Mouse (Mus musculus): Measurements from ENCODE around the gene Ank2.
A peak's percentile ranks its signal among the peaks of the same experiment; 100 is the strongest.
"Not testable (repeated sequence)": the region's sequence is repeated elsewhere in the genome, so short reads cannot be mapped to it uniquely, and the experiment has no call there.

Gene Ank2

DNA sequence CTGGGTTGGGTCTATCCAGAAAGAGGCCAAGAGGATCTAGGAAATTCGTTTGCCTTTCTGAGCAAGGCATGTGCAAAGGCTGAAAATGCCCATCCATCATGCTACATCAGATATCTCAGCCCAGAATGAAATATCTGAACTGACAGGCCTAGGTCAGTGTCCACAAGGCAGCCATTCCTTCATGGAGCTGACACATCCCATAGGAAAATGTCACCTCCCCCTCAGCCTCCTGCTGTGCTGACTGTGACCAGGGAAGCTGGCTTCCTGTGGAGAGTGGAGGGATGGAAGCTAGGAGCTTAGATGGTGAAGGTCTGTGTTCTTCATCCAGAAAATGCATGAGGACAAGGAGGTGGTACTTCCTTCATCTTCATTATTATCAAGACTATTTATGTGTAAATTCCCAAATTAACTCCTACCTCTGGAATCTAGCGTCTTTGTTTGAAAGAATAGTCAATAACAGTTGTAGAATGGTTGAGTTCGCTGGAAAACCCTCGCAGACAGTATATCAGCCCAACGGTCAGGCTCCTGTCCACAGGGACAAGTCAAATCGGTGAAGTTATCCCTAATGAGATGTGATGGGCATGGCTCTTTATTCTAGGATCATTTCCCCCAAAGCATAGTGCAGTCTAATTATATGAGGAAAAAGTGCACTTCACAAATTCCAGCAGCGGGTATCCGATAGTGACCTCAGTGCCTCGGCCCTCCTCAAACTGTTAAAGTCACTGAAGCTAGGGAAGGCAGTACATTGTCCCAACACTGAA lies 148.4 kb downstream of the Ank2 start:
- DNase-seq: no peak

DNA sequence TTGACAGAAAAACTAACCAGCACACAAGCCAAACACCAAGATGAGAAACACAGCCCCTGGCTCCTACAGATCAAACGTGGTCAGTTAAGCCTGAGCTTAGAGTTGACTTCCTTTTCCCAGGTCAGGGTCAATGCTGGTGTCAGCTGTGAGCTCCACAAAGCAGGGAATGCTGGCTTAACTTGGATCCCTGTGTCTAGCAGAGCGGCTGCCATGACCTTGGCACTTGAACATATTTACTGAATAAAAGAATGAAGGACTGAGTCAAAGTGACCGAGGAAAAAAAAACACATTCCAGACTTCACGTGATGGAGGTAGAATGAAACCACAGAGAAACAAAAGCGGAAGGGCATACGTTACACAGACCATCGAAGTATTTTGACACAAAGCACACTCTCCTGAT lies 150.2 kb downstream of the Ank2 start:
- DNase-seq: no peak

DNA sequence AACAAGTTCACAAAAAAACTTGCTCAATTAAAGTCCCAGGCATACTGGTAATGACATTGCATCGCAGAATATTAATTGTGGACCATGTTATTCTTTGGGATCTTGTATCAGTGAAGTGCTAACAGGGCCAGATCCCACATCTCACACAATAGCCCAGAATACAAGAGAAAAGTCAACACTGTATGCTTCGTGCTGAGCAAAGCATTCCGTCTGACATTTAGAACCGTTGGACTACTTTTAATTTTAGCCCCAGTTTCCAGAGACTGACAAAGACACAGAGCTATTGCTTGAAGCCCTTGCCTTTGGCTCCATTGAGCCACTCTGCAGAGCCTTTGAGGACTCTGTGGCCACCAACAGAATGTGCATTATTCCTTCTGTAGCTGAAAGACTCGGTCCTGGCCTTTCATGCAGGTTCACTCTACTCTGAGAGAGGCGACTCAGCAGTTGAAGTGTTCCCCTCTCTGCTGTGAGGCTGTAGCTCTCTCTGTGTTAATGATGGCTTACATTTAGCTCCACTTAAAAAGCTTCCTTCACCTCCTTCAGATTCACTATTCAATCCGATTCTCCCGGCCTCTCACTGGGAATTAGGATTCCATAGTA lies 153.2 kb downstream of the Ank2 start:
- no peak for DNase-seq

DNA sequence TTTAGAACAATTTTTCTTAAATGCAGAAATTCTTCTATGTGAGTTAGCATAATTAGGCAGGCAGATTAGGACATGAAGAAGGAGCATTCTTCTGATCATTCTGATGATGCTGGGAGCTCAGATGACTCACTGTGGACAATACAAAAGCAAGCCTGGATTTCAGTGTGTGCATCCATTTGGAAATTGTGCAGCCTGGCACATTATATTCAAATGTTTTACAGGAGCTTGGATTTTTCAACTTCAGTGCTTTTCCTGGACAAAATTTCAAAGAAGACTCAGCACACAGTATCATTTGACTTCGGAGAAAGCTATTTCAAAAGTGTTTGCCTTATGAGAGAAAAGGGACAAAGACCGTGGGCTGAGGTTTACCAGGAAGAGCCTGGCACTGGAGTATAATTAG lies 157.8 kb downstream of the Ank2 start:
- no peak for DNase-seq

DNA sequence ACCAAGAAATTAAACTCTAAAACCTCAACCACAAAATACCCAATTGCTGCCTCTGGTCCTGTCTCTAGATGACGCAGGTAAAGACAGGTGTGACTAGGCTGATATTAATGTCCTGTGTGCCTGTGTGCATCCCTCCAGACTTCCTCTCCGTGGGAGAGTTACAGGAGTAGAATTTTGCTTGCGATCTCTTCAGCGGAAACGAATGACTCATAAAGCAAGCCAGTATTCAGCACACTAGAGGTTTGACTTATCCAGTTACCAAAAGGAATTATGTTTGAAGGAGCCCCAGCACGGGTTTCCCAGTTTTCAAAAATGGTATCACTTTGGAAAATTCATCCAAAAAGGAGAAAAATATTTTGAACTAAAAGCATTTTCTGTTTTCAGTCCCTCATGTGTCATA lies 164.3 kb downstream of the Ank2 start:
- no peak for DNase-seq

DNA sequence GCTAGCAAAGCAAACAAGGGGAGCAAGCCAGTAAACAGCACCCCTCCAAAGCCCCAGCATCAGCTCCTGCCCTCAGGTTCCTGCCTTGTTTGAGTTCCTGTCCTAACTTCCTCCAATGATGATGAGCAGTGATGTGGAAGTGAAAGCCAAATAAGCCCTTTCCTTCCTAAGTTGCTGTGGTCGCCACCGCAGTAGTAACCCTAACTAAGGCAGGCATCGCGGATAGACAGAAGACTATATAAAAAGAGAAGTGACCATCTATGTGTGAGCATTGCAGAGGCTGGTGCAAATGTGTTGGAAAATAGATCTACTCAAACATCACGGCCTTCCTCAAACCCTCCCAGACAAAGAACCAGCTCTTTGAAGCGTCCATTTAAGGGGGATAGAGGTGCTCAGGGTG lies 167.6 kb downstream of the Ank2 start:
- no peak for DNase-seq

DNA sequence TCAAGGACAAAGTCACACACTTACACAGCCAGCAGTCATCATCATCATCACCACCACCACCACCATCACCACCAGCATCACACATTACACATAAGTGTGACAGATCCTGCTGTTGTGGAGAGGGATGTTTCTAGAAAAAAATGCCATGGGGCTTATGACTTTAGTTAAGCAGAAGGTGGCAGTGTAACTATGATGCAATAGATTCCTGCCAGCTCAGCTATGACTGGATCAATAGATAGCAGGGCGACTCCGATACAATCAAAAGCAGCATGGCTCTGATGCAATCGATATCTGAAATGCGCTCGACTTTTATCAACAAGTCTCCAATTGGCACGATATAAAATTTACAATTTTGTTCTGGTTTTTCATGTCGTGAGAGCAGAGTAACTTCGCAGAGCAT lies 172.8 kb downstream of the Ank2 start:
- DNase-seq: no peak

DNA sequence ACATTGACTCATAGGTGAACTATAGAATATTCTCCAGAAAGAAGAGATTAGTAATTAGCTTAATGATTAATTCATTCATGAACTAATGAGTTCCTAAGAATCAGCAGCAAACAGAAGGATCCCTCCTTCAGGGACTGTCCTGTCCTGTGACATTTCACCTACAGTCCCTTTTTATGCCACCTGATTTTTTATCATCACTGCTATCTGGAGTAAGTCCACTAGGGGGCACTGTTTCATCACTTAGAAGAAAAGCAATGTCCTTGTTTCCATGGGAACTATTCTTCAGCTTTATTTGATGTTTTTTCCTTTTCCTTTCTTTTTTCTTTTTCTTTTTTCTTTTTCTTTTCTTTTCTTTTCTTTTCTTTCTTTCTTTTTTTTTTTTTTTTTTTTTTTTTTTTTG lies 176.3 kb downstream of the Ank2 start:
- DNase-seq: peak; percentile 14 to 30

DNA sequence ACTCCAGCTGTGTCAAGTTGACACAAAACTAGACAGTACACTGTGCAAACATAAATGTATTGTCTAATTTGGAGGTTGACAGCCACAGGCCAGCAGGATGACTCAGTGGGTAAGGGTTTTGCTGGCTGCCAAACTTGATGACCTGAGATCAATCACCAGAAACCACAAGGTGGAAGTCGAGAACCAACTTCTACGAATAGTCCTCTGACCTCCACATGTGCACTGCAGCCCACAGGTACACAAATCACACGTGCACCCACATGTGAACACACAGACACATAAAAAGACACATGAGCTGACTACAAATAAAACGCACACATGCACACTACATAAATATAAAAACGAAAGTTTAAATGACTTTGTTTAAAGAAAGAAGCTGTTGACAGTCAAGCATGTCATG lies 177.5 kb downstream of the Ank2 start:
- DNase-seq: no peak

DNA sequence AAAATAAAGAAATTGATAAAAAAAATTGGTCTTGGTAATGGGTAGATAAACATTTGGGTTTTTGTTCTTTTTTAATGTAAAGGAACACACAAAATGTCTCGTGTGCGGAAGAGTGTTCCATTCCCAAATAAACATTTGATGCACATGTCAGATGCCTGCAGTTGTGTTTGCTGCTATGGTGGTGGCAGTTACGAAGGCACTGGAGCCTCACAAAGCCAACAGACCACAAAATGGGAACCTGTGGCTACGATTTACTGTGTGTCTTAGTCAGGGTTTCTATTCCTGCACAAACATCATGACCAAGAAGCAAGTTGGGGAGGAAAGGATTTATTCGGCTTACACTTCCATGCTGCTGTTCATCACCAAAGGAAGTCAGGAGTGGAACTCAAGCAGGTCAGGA lies 178.1 kb downstream of the Ank2 start:
- DNase-seq: not testable (repeated sequence)

DNA sequence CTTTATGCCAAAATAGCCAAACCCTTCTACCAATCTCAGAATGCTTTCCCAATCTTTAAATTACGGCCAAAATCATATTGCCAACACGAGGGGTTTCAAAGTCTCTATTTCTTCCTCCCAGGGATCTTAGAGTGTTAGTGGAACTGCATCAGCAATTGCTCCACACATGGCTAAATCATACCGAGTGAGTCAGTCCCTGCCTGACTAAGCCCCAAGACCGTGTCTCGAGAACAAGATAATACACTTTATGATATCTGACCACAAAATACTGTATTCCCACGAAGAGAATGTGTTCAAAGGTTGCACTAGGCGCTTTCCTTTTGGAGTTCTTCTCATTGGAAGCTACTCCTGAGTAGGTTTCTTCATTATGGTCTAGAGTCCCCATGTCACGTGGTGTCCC lies 178.8 kb downstream of the Ank2 start:
- no peak for DNase-seq

DNA sequence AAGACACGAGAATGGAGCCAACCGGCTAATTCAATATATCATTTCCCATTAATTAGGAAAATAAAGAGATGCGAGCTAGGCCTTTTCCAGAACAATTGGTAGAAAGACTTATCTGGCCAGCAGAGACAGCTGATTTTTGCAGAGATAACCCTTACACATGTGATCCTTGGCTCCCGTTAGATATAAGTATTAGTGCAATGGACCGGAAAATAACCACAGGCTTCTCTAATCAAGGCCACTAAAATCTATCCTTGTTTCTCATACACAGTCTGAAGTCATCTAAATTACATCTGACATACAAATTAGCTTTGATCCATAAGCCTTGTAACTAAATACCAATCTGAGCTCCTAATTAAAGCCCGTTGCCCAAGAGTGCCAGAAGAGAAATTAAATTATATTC lies 181.5 kb downstream of the Ank2 start:
- no peak for DNase-seq

DNA sequence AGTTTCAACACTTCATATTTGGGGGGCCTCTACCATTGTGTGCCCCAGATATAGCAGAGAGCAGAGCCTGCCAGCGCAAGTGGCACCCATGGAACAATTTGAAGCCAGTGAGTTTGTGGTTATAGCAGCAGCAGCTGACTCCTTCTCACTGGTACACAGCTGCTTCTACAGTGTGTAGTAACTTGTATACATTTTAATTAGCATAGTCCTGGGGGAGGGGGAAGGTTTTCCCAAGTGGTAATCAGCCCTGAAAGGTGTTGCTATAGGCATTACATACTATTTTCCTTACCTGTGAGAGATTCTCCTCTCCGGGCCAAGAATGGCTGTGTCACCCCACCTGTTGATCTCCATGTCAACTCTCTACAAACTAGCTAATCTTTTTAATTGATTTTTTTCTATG lies 182.4 kb downstream of the Ank2 start:
- no peak for DNase-seq

DNA sequence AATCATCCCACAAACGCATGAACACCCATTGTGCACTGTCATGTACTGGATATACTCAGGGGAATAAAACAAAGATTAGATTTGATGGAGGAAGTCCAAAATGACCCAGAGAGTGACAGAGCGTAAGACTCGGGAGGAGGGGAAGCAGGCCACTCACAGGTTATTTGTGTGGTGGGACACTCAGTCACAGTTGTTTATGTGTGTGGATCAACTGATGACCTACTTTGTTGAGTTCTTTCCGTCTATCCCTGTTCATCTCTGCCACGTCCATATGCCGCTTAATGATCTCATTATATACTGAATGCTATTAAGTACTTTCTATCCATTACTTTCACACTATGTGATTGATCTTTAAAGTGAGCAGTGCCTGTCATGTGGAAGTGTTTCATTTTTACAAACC lies 187.6 kb downstream of the Ank2 start:
- no peak for DNase-seq

DNA sequence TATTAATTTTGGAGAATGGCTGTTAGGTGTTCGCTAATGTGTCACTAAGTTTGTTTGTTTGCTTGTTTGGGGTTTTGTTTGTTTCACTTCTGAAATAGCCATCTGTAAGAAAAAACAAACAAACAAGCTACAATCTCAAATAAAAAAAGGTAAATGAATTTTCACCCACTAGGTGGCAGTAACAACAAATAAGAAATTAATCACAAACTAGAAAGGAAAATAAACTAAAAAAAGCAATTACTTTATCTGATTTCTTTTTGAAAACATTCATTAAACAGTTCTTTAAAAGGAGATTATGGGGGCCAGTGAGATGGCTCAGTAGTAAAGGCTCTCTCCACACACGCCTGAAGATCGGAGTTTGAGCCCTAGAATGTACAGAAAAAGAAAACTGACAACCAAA lies 189.1 kb downstream of the Ank2 start:
- DNase-seq: no peak

DNA sequence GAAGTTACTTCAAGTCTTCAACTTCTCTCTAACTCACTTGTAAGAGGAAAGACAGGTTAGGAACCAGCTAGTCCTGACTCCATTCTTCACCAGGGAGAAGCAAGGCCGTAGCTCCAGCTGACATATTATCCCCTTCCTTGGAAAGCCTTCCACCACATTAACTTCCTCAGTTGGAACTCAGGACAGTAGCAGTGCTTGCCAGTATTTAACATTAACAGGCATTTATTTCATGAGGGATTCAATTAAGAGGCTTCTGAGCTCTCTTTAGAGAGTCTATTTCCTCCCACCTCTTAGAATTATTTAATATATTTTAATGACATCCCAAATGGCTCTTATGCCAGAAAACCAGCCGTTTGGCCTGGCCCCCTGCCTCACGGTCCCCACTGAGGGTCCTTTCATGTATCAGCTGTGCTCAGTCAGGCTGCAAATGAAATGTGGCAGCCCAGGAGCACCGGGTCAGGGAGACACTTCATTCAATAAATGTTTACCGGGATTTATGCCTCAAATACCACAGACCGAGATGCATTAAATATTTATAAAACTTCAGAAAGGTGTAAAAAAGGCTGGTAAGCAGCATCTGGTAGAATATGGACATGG lies 195.1 kb downstream of the Ank2 start:
- DNase-seq: no peak

DNA sequence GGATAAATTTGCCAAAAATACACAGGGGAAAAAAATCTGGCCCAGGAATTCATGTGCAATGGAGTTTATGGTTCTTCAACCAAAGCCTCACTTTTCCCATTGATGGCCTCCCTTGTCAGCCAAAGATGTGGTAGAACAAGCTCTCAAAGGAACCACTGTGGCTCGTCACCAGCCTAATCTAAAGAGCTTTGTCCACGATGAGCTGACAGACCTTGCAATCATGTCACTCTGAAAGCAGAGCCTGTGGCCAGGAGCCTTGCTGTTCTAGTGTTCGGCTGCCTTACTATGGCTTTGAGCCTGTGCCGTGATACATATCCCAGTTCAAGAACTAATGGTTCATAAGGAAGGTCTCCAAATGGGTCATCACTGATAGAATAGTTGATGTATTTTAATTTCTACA lies 196.1 kb downstream of the Ank2 start:
- DNase-seq: no peak

DNA sequence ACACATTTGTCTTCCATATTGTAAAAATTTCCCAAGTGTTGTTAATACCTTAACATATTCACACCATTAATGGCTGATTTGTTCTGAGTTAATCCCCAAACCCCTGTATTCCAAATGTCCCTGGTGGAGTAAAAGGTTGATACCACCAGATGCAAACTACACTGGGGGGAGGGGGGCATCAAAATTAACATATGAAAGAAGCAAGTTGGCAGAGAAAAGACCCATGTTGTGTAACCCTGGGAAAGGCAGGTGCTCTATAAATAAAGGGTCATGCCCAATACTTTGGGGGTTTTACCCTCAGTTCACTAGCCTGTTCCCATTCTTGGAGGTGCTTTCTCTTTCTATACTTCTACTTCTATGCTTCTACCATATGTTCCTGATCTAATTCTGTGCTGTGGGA lies 198.4 kb downstream of the Ank2 start:
- no peak for DNase-seq

DNA sequence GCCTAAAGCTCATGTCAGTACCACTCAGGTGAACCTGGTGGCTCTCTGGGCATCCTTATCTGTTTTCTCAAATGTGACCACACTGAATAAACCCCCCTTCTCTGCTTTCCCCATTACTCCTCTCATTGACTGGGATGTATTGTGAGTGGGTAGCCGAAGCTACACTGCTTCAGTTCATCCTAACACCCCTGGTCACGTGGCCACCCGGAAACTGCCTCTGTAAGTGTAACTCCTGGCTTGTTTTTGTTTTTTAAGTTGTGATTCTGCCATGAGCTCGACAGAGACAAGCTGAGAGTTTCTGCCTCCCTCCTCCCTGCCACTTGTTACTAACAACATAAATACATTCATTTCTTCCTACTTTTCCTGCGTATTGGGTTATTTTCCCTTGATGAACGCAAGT lies 203.2 kb downstream of the Ank2 start:
- no peak for DNase-seq

DNA sequence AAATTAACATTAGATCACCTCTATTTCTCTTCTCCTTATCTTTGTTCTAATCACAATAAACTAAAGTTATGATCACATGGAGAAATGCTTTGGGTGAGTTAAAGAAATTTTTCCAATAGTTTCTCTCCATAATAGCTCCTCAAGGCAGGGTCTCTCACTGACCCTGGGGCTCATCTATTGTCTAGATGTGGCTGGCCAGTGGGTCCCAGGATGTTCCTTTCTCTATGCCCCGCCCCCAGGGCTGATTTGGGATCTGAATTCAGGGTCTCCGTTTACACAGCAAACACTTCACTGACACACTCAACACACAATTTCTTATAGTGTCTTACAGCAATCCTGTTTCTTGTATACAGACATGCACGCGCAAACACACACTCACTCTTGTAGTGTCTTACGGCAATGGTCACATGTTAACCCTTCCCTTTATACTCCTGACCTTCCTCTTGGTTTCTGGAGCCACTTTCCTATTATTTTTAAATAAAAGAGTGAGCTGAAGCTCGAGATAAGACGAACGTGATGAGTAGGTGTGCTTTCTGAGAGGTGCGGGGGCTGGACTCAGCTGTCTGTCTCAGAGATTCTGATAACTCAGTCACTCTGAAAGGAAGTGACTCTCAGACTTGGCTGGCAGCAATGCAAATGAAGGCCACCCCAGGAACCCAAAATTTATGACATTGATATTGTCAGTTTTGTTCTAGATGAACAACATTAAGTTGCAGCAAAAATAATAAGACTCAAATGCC lies 204.4 kb downstream of the Ank2 start:
- no peak for DNase-seq

DNA sequence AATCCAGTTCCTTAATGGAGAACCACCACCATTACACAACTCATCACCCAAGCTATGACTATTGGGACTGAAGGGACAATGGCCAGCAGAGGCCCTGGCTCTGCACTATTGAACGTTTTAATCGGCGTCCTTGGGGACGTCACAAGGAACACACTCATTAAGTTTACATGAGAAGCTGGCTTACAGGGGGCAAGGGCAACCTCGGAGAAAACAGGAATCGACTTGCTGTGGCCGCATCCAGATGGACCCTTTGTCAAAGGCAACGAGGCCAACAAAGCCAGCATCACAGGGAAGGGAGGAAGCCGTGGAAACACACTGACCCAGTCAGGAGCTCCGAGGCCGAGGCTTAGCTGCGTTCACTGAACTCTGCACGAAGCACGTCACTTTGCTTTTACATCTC lies 205.1 kb downstream of the Ank2 start:
- DNase-seq: no peak

DNA sequence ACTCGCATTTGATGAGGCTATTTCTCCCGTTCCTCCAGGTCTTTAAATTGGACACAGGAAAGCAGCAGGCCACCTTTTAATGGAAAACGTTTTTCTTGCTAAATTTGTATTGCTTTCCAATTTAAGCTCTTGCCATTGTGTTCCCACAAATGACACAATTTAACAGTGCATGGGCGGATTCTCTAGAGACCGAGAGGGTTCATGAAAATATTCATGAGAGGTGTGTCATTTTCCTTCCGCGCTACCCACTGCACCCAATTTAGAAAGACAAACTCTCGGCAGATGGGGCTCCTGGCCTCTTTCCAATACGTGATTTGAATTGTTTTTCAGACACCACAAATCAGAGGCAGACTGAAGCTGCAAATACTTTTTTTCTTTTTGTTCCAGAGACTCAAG lies 205.7 kb downstream of the Ank2 start:
- no peak for DNase-seq

DNA sequence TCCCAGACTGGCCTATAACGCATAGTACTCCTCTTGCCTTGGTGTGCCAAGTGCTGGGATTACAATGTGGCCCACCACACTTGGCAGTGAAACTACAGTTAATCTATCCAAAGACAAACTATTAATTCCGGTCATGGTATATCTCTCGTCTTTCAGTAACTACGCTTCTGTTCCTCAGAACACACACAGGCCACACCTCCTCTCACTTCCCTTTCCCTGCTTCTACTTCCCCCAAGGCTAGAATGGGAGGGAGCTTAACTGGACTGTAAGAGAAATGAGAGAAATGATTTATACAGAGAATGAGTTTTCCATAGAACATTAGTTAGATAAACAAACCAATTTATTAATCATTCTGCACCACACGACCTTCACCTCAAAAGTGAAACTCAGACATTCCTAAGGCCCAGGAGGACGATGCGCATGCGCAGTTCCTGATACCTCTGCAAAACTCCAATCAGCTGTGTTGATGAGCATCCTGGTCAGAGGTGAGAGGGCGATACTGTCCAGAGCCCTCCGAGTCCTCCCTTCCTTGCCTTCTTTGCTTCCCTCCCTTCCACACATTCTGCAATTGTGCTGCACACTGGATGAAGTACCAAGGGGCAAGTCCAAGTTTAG lies 206.2 kb downstream of the Ank2 start:
- DNase-seq: no peak

DNA sequence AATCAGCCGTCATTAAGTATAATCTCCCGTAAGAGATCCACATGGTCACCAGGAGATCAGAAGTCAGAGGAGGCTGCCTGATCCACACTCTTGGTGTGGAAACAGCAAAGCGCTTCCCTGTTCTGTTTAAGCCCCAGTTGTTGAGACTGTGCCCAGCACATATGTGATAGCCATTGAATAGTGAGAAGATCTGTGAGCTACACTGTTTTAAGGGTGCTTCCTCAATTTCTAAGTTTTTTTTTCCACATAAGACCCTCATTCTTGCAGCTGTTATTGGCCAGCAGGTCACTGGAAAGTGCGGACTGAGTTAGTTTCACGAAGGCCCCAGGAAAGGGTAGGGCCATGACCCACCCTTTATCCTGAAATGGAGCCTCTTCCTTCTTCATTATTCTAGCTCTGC lies 216.9 kb downstream of the Ank2 start:
- DNase-seq: no peak
